Mouse (Mus musculus) olfactory bulb, adult 2 months (tissue): Measurements from ENCODE around the gene Efcab14.

Source experiments
- CTCF ChIP-seq: fragments of 200-500 bp; IDR thresholded peaks from 2 replicates; pipeline ENCODE4 v1.5.1; 2012; ENCODE audit warnings: low read depth, mild to moderate bottlenecking, low read length, moderate library complexity; ENCODE audit not compliant: insufficient read depth
- POLR2A ChIP-seq: fragments of 200-500 bp; IDR thresholded peaks from 2 replicates; pipeline ENCODE4 v1.6.1; 2012; ENCODE audit warnings: mild to moderate bottlenecking, low read depth, low read length, moderate library complexity; ENCODE audit not compliant: insufficient read depth

- TF ChIP-seq CTCF (peak; percentile 78), POLR2A (no peak)
These were observed 5.8 kb upstream of the Efcab14 start for GRCm38 (mm10) chr4:115731588-115732222.
